Mouse (Mus musculus) embryonic facial prominence, embryonic 10.5 days (tissue): ENCODE measurements around the gene Cux1. TPM values are rescaled to one million over a fixed set of nuclear protein-coding genes. Genes with fewer than 3 reads are reported as not detected.

Experiments
- DNase-seq: peaks from one replicate; pipeline ENCODE4 v3.0.0-alpha.2; 2017; ENCODE audit warnings: low spot score
- H3K27ac ChIP-seq: fragments of 300-500 bp; sonication (generic); replicated peaks from 2 replicates; pipeline ENCODE4 v1.5.1; 2016; ENCODE audit warnings: mild to moderate bottlenecking
- H3K27me3 ChIP-seq: fragments of 300-500 bp; sonication (generic); replicated peaks from 2 replicates; pipeline ENCODE4 v1.6.1; 2016; ENCODE audit warnings: low read depth, mild to moderate bottlenecking; ENCODE audit not compliant: poor library complexity, severe bottlenecking
- H3K36me3 ChIP-seq: fragments of 300-500 bp; sonication (generic); replicated peaks from 2 replicates; pipeline ENCODE4 v1.6.1; 2016; ENCODE audit warnings: mild to moderate bottlenecking, moderate library complexity
- H3K4me1 ChIP-seq: fragments of 300-500 bp; sonication (generic); 2 replicates; pipeline ENCODE4 v1.6.1; 2016
- H3K4me3 ChIP-seq: fragments of 300-500 bp; sonication (generic); 2 replicates; pipeline ENCODE4 v1.5.1; 2016; ENCODE audit warnings: mild to moderate bottlenecking, moderate library complexity
- H3K9me3 ChIP-seq: fragments of 300-500 bp; sonication (generic); 2 replicates; pipeline ENCODE4 v1.6.1; 2016; ENCODE audit warnings: mild to moderate bottlenecking
- WGBS: fragments of 180-500 bp; shearing (Covaris S2); methylation state at CpG from one replicate; pipeline ENCODE4 v1.1.7; 2016; 5-methylcytosine and 5-hydroxymethylcytosine counted together
- polyA plus RNA-seq: library from polyadenylated mRNA; unstranded; fragments of >200 nt; fragmentation: Nextera tagmentation; extraction: Ambion mirVana; gene quantifications from 2 replicates; pipeline ENCODE4 v1.2.1, GENCODE M21; 2016

The Cux1 gene
- 75.3 and 77.8 TPM in 2 replicates for polyA plus RNA-seq

GRCm38 (mm10) chr5:136567176-136568025 lies at the start of gene Cux1:
Gene Cux1 (minus strand): TSS chr5:136567490.
- no peaks in the 10 kb centered on the region for H3K9me3 ChIP-seq
- DNase-seq: peak; percentile 91
- no peaks in the 10 kb centered on the region for H3K36me3 ChIP-seq
- H3K27ac ChIP-seq: peak within 1 kb of the TSS; percentile 98
- peaks cover 47% of the 10 kb centered on the region for H3K27me3 ChIP-seq
- under 1% methylated on average over 103 of the region's 103 CpGs for WGBS
- H3K4me3 ChIP-seq: peak within 1 kb of the TSS; percentile 90
- peaks cover 54% of the 10 kb centered on the region for H3K4me1 ChIP-seq

- Histone ChIP-seq H3K4me1 (peaks cover 17% of the 10 kb centered on the region), H3K4me3 (no peak overlapping the region), H3K9me3 (no peaks in the 10 kb centered on the region), H3K27ac (no peak overlapping the region), H3K36me3 (no peaks in the 10 kb centered on the region), H3K27me3 (peaks cover 5% of the 10 kb centered on the region)
- 91% methylated on average over 1 of the region's 1 CpGs for WGBS
- DNase-seq: no peak
Observed at GRCm38 (mm10) chr5:136612391-136612790, 45.1 kb upstream of the Cux1 start.

GRCm38 (mm10) chr5:136608814-136609434 lies 41.6 kb upstream of the Cux1 start:
- DNase-seq: peak; percentile 47
- no peaks in the 10 kb centered on the region for H3K36me3 ChIP-seq
- H3K4me1 ChIP-seq: peaks cover 17% of the 10 kb centered on the region
- H3K27me3 ChIP-seq: 0 out of 2 replicates have a peak, but pooled peaks cover 9% of the 10 kb centered on the region
- no peak overlapping the region for H3K27ac ChIP-seq
- H3K9me3 ChIP-seq: no peaks in the 10 kb centered on the region
- WGBS: 46% methylated on average over 6 of the region's 6 CpGs
- H3K4me3 ChIP-seq: no peak overlapping the region

- no peak for DNase-seq
- Histone ChIP-seq H3K27me3 (0 out of 2 replicates have a peak, but pooled peaks cover 9% of the 10 kb centered on the region), H3K27ac (no peak overlapping the region), H3K4me3 (no peak overlapping the region), H3K9me3 (no peaks in the 10 kb centered on the region), H3K36me3 (no peaks in the 10 kb centered on the region), H3K4me1 (peaks cover 18% of the 10 kb centered on the region)
- 85% methylated on average over 11 of the region's 11 CpGs for WGBS
Observed at GRCm38 (mm10) chr5:136605144-136605543, 37.9 kb upstream of the Cux1 start.

- Histone ChIP-seq H3K4me1 (peaks cover 8% of the 10 kb centered on the region), H3K27me3 (0 out of 2 replicates have a peak, but pooled peaks cover 9% of the 10 kb centered on the region), H3K9me3 (no peaks in the 10 kb centered on the region), H3K4me3 (no peak overlapping the region), H3K27ac (no peak overlapping the region), H3K36me3 (no peaks in the 10 kb centered on the region)
- no peak for DNase-seq
- 84% methylated on average over 13 of the region's 13 CpGs for WGBS
Observed at GRCm38 (mm10) chr5:136603176-136603964, 36.1 kb upstream of the Cux1 start.

- DNase-seq: no peak
- 80% methylated on average over 5 of the region's 5 CpGs for whole genome bisulfite sequencing
Observed at GRCm38 (mm10) chr5:136600511-136600910, 33.2 kb upstream of the Cux1 start.

GRCm38 (mm10) chr5:136594896-136595540 lies 27.7 kb upstream of the Cux1 start:
- 66% methylated on average over 8 of the region's 8 CpGs for WGBS
- Histone ChIP-seq H3K27me3 (no peaks in the 10 kb centered on the region), H3K4me1 (peaks cover 8% of the 10 kb centered on the region), H3K36me3 (no peaks in the 10 kb centered on the region), H3K27ac (no peak overlapping the region), H3K9me3 (no peaks in the 10 kb centered on the region), H3K4me3 (no peak overlapping the region)
- no peak for DNase-seq

More at GRCm38 (mm10) chr5:136600511-136600910, 33.2 kb upstream of the Cux1 start:
- H3K4me1 ChIP-seq: peaks cover 3% of the 10 kb centered on the region; the same call in 1 of the 2 replicates
- H3K4me3 ChIP-seq: no peak overlapping the region
- 0 out of 2 replicates have a peak, but pooled peaks cover 9% of the 10 kb centered on the region for H3K27me3 ChIP-seq
- H3K9me3 ChIP-seq: no peaks in the 10 kb centered on the region
- H3K36me3 ChIP-seq: no peaks in the 10 kb centered on the region
- H3K27ac ChIP-seq: no peak overlapping the region

- 88% methylated on average over 8 of the region's 8 CpGs for WGBS
Observed at GRCm38 (mm10) chr5:136591816-136592499, 24.7 kb upstream of the Cux1 start.

GRCm38 (mm10) chr5:136589002-136589401 lies 21.7 kb upstream of the Cux1 start:
- no peak for DNase-seq
- Histone ChIP-seq H3K27ac (no peak overlapping the region), H3K36me3 (no peaks in the 10 kb centered on the region), H3K9me3 (no peaks in the 10 kb centered on the region), H3K4me1 (peaks cover 19% of the 10 kb centered on the region), H3K4me3 (no peak overlapping the region), H3K27me3 (no peaks in the 10 kb centered on the region)
- WGBS: 52% methylated on average over 2 of the region's 2 CpGs

More at GRCm38 (mm10) chr5:136591816-136592499, 24.7 kb upstream of the Cux1 start:
- Histone ChIP-seq H3K27ac (no peak overlapping the region), H3K4me3 (no peak overlapping the region), H3K36me3 (no peaks in the 10 kb centered on the region), H3K4me1 (peaks cover 17% of the 10 kb centered on the region), H3K9me3 (no peaks in the 10 kb centered on the region), H3K27me3 (no peaks in the 10 kb centered on the region)
- DNase-seq: no peak

- H3K9me3 ChIP-seq: no peaks in the 10 kb centered on the region
- H3K4me1 ChIP-seq: peaks cover 16% of the 10 kb centered on the region
- no peak overlapping the region for H3K27ac ChIP-seq
- H3K4me3 ChIP-seq: no peak overlapping the region
- H3K27me3 ChIP-seq: no peaks in the 10 kb centered on the region
- WGBS: 64% methylated on average over 3 of the region's 3 CpGs
- no peaks in the 10 kb centered on the region for H3K36me3 ChIP-seq
- no peak for DNase-seq
Observed at GRCm38 (mm10) chr5:136588471-136588870, 21.2 kb upstream of the Cux1 start.

- no peak for DNase-seq
- 34% methylated on average over 4 of the region's 4 CpGs for WGBS
- Histone ChIP-seq H3K27me3 (peaks cover 36% of the 10 kb centered on the region), H3K4me1 (peaks cover 31% of the 10 kb centered on the region), H3K4me3 (no peak overlapping the region), H3K27ac (no peak overlapping the region), H3K9me3 (0 out of 2 replicates have a peak, but pooled peaks cover 3% of the 10 kb centered on the region), H3K36me3 (no peaks in the 10 kb centered on the region)
Observed at GRCm38 (mm10) chr5:136584676-136585285, 17.5 kb upstream of the Cux1 start.
